Mouse (Mus musculus) liver, embryonic 16.5 days (tissue): ENCODE results near the gene Olfr600. TPM values are rescaled to one million over a fixed set of nuclear protein-coding genes. Genes with fewer than 3 reads are reported as not detected.

ENCODE experiments used
- polyA plus RNA-seq: library from polyadenylated mRNA; unstranded; fragments of >200 nt; fragmentation: Nextera tagmentation; extraction: Ambion mirVana; gene quantifications from 2 replicates; pipeline ENCODE4 v1.2.1, GENCODE M21; 2015

The Olfr600 gene
- polyA plus RNA-seq, 1 experiment from 2014 or later = not detected

Other genes starting within 250 kb of the Olfr600 start
- not detected in 2 replicates for gene Olfr586, start 224.0 kb downstream of the Olfr600 start, polyA plus RNA-seq
- gene Olfr588-ps1, start 208.8 kb downstream of the Olfr600 start, polyA plus RNA-seq = not detected in 2 replicates
- gene Olfr589, start 193.3 kb downstream of the Olfr600 start, polyA plus RNA-seq = not detected in 2 replicates
- gene Olfr591, start 171.3 kb downstream of the Olfr600 start, polyA plus RNA-seq = not detected in 2 replicates
- not detected in 2 replicates for gene Olfr592, start 164.9 kb downstream of the Olfr600 start, polyA plus RNA-seq
- gene Olfr593, start 137.8 kb downstream of the Olfr600 start, polyA plus RNA-seq = not detected in 2 replicates
- gene Olfr594, start 132.7 kb downstream of the Olfr600 start, polyA plus RNA-seq = not detected in 2 replicates
- gene Usp17ld, start 97.2 kb downstream of the Olfr600 start, polyA plus RNA-seq = not detected in 2 replicates
- gene Olfr596, start 44.0 kb downstream of the Olfr600 start, polyA plus RNA-seq = not detected in 2 replicates
- not detected in 2 replicates for gene Olfr597, start 33.4 kb downstream of the Olfr600 start, polyA plus RNA-seq
- gene Olfr598, start 26.1 kb downstream of the Olfr600 start, polyA plus RNA-seq = not detected in 2 replicates
- not detected in 2 replicates for gene Olfr599, start 13.8 kb downstream of the Olfr600 start, polyA plus RNA-seq
- gene Olfr601, start 13.0 kb upstream of the Olfr600 start, polyA plus RNA-seq = not detected in 2 replicates
- gene Olfr603, start 36.5 kb upstream of the Olfr600 start, polyA plus RNA-seq = not detected in 2 replicates
- gene Usp17lc, start 65.4 kb upstream of the Olfr600 start, polyA plus RNA-seq = not detected in 2 replicates
- gene Olfr605, start 95.8 kb upstream of the Olfr600 start, polyA plus RNA-seq = not detected in 2 replicates
- gene Olfr606, start 99.4 kb upstream of the Olfr600 start, polyA plus RNA-seq = not detected in 2 replicates
- not detected in 2 replicates for gene Olfr607, start 114.5 kb upstream of the Olfr600 start, polyA plus RNA-seq
- gene Olfr608, start 120.2 kb upstream of the Olfr600 start, polyA plus RNA-seq = not detected in 2 replicates
- gene Olfr609, start 148.4 kb upstream of the Olfr600 start, polyA plus RNA-seq = not detected in 2 replicates
- gene Olfr610, start 162.5 kb upstream of the Olfr600 start, polyA plus RNA-seq = not detected in 2 replicates
- not detected in 2 replicates for gene Olfr611, start 171.2 kb upstream of the Olfr600 start, polyA plus RNA-seq
- gene Olfr612, start 193.0 kb upstream of the Olfr600 start, polyA plus RNA-seq = not detected in 2 replicates
- not detected in 2 replicates for gene Olfr613, start 198.4 kb upstream of the Olfr600 start, polyA plus RNA-seq
- not detected in 2 replicates for gene Olfr615, start 206.4 kb upstream of the Olfr600 start, polyA plus RNA-seq
- not detected in 2 replicates for gene Olfr616, start 219.5 kb upstream of the Olfr600 start, polyA plus RNA-seq
- gene Olfr617, start 223.4 kb upstream of the Olfr600 start, polyA plus RNA-seq = not detected in 2 replicates
- gene Olfr618, start 240.4 kb upstream of the Olfr600 start, polyA plus RNA-seq = not detected in 2 replicates